Mouse (Mus musculus) adrenal gland, postnatal 14 days (tissue): ENCODE results near the gene Gm960. TPM values are rescaled to one million over a fixed set of nuclear protein-coding genes. Genes with fewer than 3 reads are reported as not detected.

Experiments used
- DNase-seq: peaks from one replicate; pipeline ENCODE4 v3.0.0; 2021; ENCODE audit warnings: mixed read lengths
- total RNA-seq: library from RNA; stranded (reverse); gene quantifications from 2 replicates; pipeline ENCODE4 v1.2.3, GENCODE M21; 2021

Gene Gm960
- total RNA-seq, 1 experiment from 2014 or later = not detected

- no peak for DNase-seq
Measured at GRCm38 (mm10) chr19:4711601-4712155, 13.2 kb upstream of the Gm960 start.

- no peak for DNase-seq
Measured at GRCm38 (mm10) chr19:4711098-4711600, 12.7 kb upstream of the Gm960 start, which contains the start of gene Sptbn2. Gene Sptbn2, plus strand, starts transcription at chr19:4711167.

- no peak for DNase-seq
Measured at GRCm38 (mm10) chr19:4708765-4709164, 10.3 kb upstream of the Gm960 start.

GRCm38 (mm10) chr19:4701221-4701620 lies 2.8 kb upstream of the Gm960 start:
- no peak for DNase-seq

GRCm38 (mm10) chr19:4700656-4701055 lies 2.2 kb upstream of the Gm960 start:
- no peak for DNase-seq

DNA sequence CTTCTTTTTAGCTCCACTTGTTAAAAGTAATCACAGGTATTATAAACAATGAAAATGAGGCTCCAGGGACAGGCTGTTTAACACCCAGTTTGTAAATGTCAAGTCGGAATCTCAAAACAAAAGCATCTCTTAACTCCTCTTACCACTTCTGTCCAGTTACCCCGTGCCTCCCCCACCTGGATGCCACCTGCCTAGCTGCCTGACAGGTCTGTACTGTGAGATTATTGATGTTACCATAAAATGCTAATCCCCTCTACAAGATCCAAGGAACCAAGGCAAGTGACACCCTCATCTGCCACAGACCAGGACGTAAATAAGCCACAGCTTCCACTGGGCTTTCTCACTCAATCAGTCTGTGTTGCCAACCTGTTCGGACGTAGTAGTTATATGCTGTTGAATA lies 1.4 kb upstream of the Gm960 start:
- no peak for DNase-seq

DNA sequence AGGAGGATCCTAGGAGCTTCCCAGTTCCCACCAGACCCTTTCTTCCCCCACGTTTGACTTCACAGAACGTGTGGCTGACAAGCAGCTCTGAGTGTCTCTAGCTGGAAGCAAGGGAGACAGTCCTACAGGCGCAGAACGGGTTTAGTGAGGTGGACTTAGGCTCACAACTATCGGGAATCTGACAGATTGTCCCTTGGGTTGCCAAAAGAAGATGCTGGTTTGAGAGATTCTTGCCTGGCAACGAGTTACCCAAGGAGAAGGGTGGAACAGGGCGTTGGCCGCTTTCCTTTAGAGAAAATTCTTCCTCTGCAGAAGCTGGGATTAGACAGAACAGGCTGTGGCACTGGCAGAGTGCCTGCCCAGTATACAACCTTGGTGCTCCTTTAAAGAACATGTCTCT lies 388 bp upstream of the Gm960 start:
- DNase-seq = no peak

DNA sequence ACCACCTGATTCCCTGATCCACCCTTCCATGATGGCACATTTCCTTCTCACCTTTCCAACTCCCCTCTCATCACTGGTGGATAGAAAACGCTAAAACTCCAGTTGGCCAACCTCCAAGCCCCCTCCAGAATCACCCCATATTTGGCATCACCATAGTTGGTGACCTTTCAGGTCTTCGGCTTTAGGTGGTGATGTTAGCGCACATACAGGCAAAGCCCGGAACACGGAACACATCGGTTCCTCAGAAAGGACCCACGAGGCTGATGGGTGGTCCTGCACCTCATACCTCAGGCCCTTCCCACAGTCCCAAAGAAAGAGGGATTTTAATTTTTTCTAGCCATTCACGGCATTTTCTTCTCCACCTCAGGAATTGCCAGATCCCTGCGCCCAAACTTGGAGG lies 747 bp downstream of the Gm960 start:
- no peak for DNase-seq

- no peak for DNase-seq
Measured at GRCm38 (mm10) chr19:4697121-4697520, 1.3 kb downstream of the Gm960 start.

DNA sequence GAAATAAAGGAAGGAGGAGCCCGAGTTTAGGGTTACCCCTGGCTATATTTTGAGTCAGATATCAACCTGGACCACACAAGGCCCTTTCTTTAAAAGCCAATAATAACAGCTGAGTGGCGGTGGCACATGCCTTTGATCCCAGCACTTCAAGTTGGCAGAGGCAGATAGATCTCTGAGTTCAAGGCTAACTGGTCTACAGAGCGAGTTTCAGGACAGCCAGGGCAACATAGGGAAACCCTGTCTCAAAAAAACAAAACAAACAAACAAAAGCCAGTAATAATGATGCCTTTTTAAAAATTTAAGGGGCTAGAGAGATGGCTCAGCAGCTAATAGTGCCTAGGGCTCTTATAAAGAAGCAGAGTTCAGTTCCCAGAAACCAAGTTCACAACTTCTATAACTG lies 4.1 kb downstream of the Gm960 start:
- DNase-seq = no peak

DNA sequence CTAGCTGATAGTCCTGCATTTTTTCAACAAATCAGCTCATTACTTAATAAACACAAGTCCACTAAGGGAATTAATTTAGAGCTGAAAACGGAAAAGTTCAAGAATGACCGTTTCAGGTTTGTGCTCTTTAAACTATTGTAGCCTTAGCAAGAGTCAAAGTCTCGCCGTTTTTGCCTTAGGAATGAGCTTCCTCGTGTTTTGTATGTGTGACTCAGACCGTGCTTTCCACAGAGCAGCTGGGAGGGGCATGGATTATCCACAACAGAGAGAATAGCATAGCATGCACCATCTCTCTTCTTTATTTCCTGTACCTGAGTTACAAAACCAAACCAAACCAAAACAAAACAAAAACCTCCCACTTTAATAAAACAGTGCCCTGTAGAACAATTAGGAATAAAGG lies 26.1 kb downstream of the Gm960 start:
- DNase-seq = no peak

- no peak for DNase-seq
Measured at GRCm38 (mm10) chr19:4670776-4671175, 27.7 kb downstream of the Gm960 start.

DNA sequence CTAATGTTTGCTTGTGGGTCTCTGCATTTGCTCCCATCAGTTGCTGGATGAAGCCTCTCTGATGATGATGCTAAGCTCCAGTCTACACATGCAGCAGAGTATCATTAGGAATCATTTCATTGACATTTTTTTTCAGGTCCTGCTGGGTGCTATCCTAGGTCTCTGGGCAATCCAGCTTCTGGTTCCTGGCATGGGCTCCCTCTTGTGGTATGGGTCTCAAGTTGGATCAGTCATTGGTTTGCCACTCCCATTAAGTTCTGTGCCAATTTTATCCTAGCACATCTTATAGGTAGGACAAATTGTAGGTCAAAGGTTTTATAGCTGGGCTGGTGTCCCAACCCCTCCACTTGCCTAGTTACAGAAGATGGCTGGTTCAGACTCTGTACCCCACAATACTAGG lies 31.7 kb downstream of the Gm960 start:
- DNase-seq = no peak

- peak; percentile 15 for DNase-seq
Measured at GRCm38 (mm10) chr19:4658156-4658555, 40.3 kb downstream of the Gm960 start.

DNA sequence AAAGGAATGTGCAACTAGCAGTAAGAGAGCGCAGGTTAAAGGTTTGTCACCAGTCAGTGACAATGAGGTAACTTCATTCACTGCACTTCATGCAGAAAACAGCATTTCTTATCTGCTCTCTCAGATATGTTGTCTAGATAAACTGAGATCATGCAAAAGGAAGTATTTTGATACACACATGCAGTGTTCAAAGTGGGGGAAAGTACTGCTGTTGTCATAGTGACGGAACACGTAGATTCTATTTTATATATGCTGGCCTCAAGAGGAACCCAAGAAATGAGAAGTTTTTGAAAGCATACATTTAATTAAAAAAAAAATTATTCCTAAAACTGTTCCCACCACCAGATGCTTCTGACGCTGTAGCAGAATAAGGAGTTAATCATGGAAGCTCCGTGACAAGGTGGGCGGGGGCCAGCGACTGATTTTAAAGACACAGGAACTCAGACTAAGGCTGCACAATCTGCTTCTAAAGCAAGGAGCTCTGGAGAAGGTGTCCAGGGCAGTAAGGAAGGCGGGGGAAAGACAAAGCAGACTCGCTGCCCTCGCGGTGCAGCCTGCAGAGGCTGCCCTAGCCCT lies 51.5 kb downstream of the Gm960 start:
- DNase-seq = no peak

DNA sequence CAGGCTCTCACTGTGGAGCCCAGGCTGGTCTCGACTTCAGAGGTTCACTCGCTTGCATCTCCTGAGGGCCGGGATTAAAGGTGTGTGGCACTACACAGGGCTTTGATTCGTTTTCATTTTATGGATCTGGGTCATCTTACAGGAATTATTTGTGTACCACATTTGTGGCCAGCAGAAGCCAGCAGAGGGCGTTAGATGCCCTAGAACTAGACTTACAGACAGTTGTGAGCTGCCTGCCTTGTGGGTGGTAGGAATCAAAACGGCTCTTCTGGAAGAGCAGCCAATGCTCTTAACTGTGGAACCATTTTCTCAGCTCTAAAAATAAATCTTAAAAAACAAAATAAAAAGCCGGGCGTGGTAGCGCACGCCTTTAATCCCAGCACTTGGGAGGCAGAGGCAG lies 54.2 kb downstream of the Gm960 start:
- peak; percentile 66 for DNase-seq

GRCm38 (mm10) chr19:4635986-4636385 lies 62.5 kb downstream of the Gm960 start:
- no peak for DNase-seq

DNA sequence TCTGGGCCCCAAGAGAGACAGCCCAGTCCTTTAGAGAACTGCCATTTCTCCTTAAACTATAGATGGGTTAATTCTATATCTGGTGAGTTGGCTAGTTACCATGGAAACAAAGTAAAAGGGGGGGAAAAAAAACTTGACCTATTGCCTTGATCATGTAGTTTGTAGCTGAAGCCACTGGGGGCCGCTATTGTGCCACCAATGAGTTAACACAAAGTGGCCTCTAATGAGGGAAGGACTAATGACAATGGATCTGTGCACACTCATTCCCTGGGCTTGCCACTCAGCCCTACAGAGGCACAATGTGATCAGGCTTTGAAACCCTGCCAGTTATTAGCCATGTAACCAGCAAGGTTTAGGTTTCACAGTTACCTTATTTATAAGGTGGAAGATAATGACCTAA lies 69.6 kb downstream of the Gm960 start:
- DNase-seq = peak; percentile 85

GRCm38 (mm10) chr19:4625829-4626535 lies 72.5 kb downstream of the Gm960 start:
- DNase-seq = no peak

DNA sequence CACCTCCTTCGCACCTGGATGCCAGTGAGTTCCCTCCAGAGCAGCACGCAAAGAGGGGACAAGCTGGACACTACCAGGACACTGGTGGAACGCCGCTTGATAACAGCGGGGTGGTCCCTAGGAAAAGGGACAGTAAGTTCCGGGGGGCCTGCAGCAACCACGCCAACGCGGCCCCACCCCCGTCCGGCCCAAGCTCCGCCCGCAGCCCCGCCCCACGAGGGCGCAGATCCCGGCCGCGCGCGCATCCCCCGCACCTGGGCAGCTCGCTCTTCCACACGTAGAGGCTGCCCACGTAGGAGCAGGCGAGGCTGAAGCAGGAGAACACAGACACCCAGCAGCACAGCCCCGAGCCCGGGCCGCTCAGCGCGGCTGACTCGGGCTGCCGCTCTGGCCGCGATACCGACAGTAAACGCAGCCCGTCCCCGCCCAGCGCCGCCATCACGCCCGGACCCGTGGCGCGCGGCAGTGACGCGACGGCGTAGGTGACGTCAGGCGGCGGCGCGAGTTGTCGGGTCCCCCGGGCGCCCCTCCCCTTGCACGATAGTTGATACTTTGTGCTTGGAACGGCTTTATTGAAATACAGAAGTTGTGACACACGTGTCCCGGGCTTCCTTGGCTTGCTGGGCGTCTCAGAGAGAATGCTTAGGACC lies 73.2 kb downstream of the Gm960 start, which contains the start of gene Rce1:
Gene Rce1 (minus strand): TSS at position 463 of the 650 bp plus-strand sequence.
- DNase-seq = peak; percentile 96

GRCm38 (mm10) chr19:4624406-4625178 lies 73.9 kb downstream of the Gm960 start:
- no peak for DNase-seq

- DNase-seq = peak; percentile 16
Measured at GRCm38 (mm10) chr19:4624006-4624405, 74.5 kb downstream of the Gm960 start.
